Mouse (Mus musculus): ENCODE measurements at regions not wholly inside any gene's neighbourhood (a gene's known extent, or its start where the extent isn't known, plus 50 kb on each side); places are given as distances from the start of the nearest gene placed in this dataset.

DNA sequence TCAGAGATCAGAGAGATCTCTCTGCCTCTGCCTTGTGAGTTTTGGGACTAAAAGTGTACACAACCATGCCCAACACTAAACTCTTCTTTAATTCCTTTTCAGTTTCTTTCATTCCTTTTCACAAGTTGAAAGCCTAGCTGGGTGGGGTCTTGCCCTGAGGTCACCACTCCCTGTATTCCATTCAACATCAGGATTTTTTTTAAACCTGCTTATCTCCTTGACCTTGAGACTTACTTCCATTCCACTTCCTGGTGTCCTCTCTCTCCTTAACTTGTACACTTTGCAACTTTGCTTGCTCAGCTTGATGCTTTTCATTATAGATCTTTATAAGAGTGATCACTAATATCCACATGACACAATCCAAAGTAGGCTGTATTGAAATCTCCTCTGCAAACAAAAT is 371.2 kb downstream of the Serpinb8 start:
- TF ChIP-seq CTCF (IDR thresholded peaks at IDR 0.05; ENCODE audit: borderline replicate concordance, insufficient read depth, low read depth, low read length) (no peak), POLR2A (IDR thresholded peaks at IDR 0.05; ENCODE audit: borderline replicate concordance, insufficient read depth, low read length) (no peak)

Measured in cerebellum, adult 2 months (tissue).